In genomic region chr6:118325681-118326080, GRCm38 (mm10) we compare ENCODE assay signal across 31 mouse cellular contexts.
"Had no signal": no experiment of that assay in that cellular context is flagged by ENCODE, and none has a peak within 500 bp of the region (broad histone marks: within the 10 kb centered on the region; RNA-seq: fewer than 3 reads in every experiment).

No protein-coding gene starts in this region.

- H3K4me3 ChIP-seq: heart, embryonic 13.5 days; heart, embryonic 15.5 days; hindbrain, embryonic 10.5 days; hindbrain, embryonic 12.5 days; hindbrain, embryonic 13.5 days; hindbrain, embryonic 15.5 days; intestine, embryonic 15.5 days; kidney, embryonic 15.5 days; layer of hippocampus, adult 2 months; left cerebral cortex, adult 2 months had no signal

- H3K9me3 ChIP-seq: heart, embryonic 13.5 days; heart, embryonic 15.5 days; hindbrain, embryonic 10.5 days; hindbrain, embryonic 12.5 days; hindbrain, embryonic 13.5 days; hindbrain, embryonic 15.5 days; intestine, embryonic 15.5 days; kidney, embryonic 15.5 days had no signal

- DNase-seq: heart, postnatal 36 days; heart, postnatal 4 days; kidney, adult 11 months; kidney, adult 18-20 months; kidney, adult 2 months; kidney, adult 8-10 months; kidney, adult 9 months; kidney, postnatal 10 days; kidney, postnatal 14 days; kidney, postnatal 25 days; kidney, postnatal 36 days; kidney, postnatal 4 days; layer of hippocampus, adult 9-11 months; layer of hippocampus, postnatal 36 days had no signal

- H3K27ac ChIP-seq: heart, embryonic 13.5 days; heart, embryonic 15.5 days; hindbrain, embryonic 10.5 days; hindbrain, embryonic 12.5 days; hindbrain, embryonic 13.5 days; hindbrain, embryonic 14.5 days; hindbrain, embryonic 15.5 days; hindbrain, postnatal 0 days; intestine, embryonic 15.5 days; kidney, embryonic 15.5 days; kidney, postnatal 0 days; layer of hippocampus, adult 2 months; left cerebral cortex, adult 2 months had no signal

- H3K36me3 ChIP-seq: heart, embryonic 13.5 days; heart, embryonic 15.5 days; hindbrain, embryonic 10.5 days; hindbrain, embryonic 12.5 days; hindbrain, embryonic 13.5 days; hindbrain, embryonic 15.5 days; intestine, embryonic 15.5 days; kidney, embryonic 15.5 days had no signal

- ATAC-seq: hindbrain, embryonic 16.5 days; hindbrain, postnatal 0 days; inflammation-experienced regulatory T-cells, adult 6 months; intestine, embryonic 15.5 days; intestine, embryonic 16.5 days; intestine, postnatal 0 days had no signal

- H3K9ac ChIP-seq: heart, embryonic 13.5 days; heart, embryonic 15.5 days; hindbrain, embryonic 12.5 days; hindbrain, embryonic 13.5 days; hindbrain, embryonic 14.5 days; hindbrain, embryonic 15.5 days; intestine, embryonic 15.5 days; kidney, embryonic 15.5 days had no signal

- H3K4me2 ChIP-seq: heart, embryonic 13.5 days; heart, embryonic 15.5 days; hindbrain, embryonic 12.5 days; hindbrain, embryonic 13.5 days; hindbrain, embryonic 14.5 days; hindbrain, embryonic 15.5 days; intestine, embryonic 15.5 days; kidney, embryonic 15.5 days had no signal

- H3K4me1 ChIP-seq: heart, embryonic 13.5 days; heart, embryonic 15.5 days; hindbrain, embryonic 12.5 days; hindbrain, embryonic 15.5 days; intestine, embryonic 15.5 days; kidney, embryonic 15.5 days had no signal

- H3K27me3 ChIP-seq: heart, embryonic 13.5 days; heart, embryonic 15.5 days; hindbrain, embryonic 12.5 days; hindbrain, embryonic 13.5 days; hindbrain, embryonic 15.5 days; intestine, embryonic 15.5 days; kidney, embryonic 15.5 days had no signal
